Mouse (Mus musculus): ENCODE measurements around the gene Rai1. TPM values are rescaled to one million over a fixed set of nuclear protein-coding genes. Genes with fewer than 3 reads are reported as not detected.

Gene Rai1
- polyA plus RNA-seq, 1 experiment from 2014 or later, result 26.9 TPM

GRCm38 (mm10) chr11:60073936-60074502 lies 30.8 kb upstream of the Rai1 start:
- ATAC-seq, result no peak
- Histone ChIP-seq H3K9me3 (replicated peaks) (no peaks in the 10 kb centered on the region), H3K4me1 (no peaks in the 10 kb centered on the region), H3K27me3 (no peaks in the 10 kb centered on the region), H3K4me2 (no peak overlapping the region), H3K36me3 (ENCODE audit: poor library complexity, severe bottlenecking) (no peaks in the 10 kb centered on the region), H3K4me3 (no peak overlapping the region), H3K27ac (no peak overlapping the region), H3K9ac (no peak overlapping the region)
- WGBS, result 79% methylated on average over 15 of the region's 15 CpGs

DNA sequence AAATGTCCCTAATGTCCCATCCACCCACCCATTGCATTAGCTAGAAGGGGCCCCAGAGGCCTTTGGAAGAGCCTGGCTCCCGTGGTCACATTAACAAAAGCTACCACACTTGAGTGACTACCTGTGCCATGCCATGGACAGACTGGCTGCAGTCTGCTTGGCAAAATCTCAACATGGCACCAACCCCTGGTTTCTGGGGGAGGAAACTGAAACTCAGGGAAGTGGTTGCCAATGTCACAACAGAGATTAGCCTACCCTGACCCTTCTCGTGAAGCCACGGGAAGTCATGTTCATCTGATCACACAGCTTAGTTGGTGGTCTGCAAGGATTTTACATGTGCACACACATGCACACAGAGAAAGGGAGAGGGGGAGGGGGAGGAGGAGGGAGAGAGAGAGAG lies 28.6 kb upstream of the Rai1 start:
- Histone ChIP-seq H3K4me3 (no peak overlapping the region), H3K4me1 (no peaks in the 10 kb centered on the region), H3K9ac (no peak overlapping the region), H3K27me3 (no peaks in the 10 kb centered on the region), H3K9me3 (replicated peaks) (no peaks in the 10 kb centered on the region), H3K4me2 (no peak overlapping the region), H3K36me3 (ENCODE audit: poor library complexity, severe bottlenecking) (no peaks in the 10 kb centered on the region), H3K27ac (no peak overlapping the region)
- ATAC-seq, result no peak
- WGBS, result 78% methylated on average over 3 of the region's 3 CpGs

DNA sequence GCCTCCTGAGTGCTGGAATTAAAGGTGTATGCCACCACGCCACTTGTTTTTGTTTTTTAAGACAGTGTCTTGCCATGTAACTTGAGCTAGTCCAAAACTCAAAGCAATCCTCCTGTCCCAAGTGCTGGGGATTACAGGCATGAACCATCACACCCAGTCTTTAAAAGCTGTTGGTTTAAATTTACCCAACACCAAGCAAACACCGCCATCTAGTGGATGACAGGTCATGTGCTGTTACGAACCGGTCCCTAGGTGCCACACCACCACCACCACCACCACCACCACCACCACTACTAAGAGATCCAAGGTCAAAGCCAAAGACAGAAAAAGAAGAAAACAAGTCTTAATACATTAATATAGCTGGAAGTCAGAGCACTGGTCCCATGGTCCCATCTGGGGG lies 28.0 kb upstream of the Rai1 start:
- Histone ChIP-seq H3K4me1 (no peaks in the 10 kb centered on the region), H3K9me3 (replicated peaks) (no peaks in the 10 kb centered on the region), H3K4me2 (no peak overlapping the region), H3K9ac (no peak overlapping the region), H3K27ac (no peak overlapping the region), H3K4me3 (no peak overlapping the region), H3K27me3 (no peaks in the 10 kb centered on the region), H3K36me3 (ENCODE audit: poor library complexity, severe bottlenecking) (no peaks in the 10 kb centered on the region)
- no peak for ATAC-seq
- WGBS, result 14% methylated on average over 4 of the region's 4 CpGs

DNA sequence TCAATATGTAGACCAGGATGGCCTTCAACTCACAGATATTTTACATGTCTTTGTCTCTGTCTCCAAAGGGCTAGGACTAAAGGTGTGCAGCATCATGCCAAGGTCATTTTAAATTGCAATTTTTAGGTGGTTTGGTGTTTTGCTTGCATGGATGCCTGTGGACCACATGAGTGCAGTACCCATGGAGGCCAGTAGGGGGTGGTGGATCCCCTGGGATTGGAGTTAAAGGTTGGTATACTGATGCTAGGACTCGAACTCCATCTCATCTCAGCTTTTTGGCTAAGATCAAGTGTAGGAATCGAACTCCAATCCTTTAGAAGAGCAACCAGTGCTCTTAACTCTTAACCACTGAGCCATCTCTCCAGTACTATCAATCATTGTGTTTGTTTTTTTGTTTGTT lies 20.2 kb upstream of the Rai1 start:
- Histone ChIP-seq H3K36me3 (ENCODE audit: poor library complexity, severe bottlenecking) (no peaks in the 10 kb centered on the region), H3K4me1 (peaks cover 6% of the 10 kb centered on the region), H3K9ac (no peak overlapping the region), H3K4me2 (no peak overlapping the region), H3K27ac (no peak overlapping the region), H3K27me3 (no peaks in the 10 kb centered on the region), H3K9me3 (replicated peaks) (no peaks in the 10 kb centered on the region), H3K4me3 (no peak overlapping the region)
- 36% methylated on average over 2 of the region's 2 CpGs for WGBS
- no peak for ATAC-seq

DNA sequence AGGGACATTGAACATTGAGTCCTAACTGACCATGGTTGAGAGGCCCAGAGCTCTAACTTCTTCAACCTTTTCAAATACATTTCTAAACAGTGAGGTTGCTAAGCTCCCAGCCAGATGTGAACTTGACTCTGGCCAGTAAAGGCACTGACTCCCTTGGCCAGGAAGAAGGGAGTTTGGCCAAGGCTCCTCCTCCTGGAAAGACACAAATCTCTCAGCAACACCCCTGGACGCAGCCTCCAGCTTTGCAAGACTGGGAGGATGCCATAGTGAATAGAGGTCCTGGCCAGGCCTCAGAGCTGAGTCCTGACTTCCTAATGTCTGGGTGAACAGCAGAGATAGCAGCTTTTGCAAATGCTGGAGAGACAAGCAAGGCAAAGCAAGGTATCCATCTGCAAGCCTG lies 18.1 kb upstream of the Rai1 start:
- 77% methylated on average over 1 of the region's 1 CpGs for WGBS
- H3K4me2 ChIP-seq, result no peak overlapping the region
- H3K4me1 ChIP-seq, result peaks cover 6% of the 10 kb centered on the region
- H3K9ac ChIP-seq, result no peak overlapping the region
- H3K27me3 ChIP-seq, result no peaks in the 10 kb centered on the region
- H3K9me3 ChIP-seq (replicated peaks), result no peaks in the 10 kb centered on the region
- H3K4me3 ChIP-seq, result no peak overlapping the region
- ATAC-seq, result no peak
- no peak overlapping the region for H3K27ac ChIP-seq
- H3K36me3 ChIP-seq (ENCODE audit: poor library complexity, severe bottlenecking), result no peaks in the 10 kb centered on the region

GRCm38 (mm10) chr11:60088947-60089346 lies 15.9 kb upstream of the Rai1 start:
- no peak overlapping the region for H3K4me2 ChIP-seq
- peaks cover 16% of the 10 kb centered on the region for H3K4me1 ChIP-seq
- peak; percentile 63; the same call in 1 of the 2 replicates for ATAC-seq
- no peak overlapping the region; the same call in 1 of the 2 replicates for H3K27ac ChIP-seq
- H3K9ac ChIP-seq, result no peak overlapping the region
- H3K27me3 ChIP-seq, result no peaks in the 10 kb centered on the region
- H3K4me3 ChIP-seq, result no peak overlapping the region
- H3K36me3 ChIP-seq (ENCODE audit: poor library complexity, severe bottlenecking), result no peaks in the 10 kb centered on the region
- no peaks in the 10 kb centered on the region for H3K9me3 ChIP-seq (replicated peaks)
- 31% methylated on average over 4 of the region's 4 CpGs for WGBS

DNA sequence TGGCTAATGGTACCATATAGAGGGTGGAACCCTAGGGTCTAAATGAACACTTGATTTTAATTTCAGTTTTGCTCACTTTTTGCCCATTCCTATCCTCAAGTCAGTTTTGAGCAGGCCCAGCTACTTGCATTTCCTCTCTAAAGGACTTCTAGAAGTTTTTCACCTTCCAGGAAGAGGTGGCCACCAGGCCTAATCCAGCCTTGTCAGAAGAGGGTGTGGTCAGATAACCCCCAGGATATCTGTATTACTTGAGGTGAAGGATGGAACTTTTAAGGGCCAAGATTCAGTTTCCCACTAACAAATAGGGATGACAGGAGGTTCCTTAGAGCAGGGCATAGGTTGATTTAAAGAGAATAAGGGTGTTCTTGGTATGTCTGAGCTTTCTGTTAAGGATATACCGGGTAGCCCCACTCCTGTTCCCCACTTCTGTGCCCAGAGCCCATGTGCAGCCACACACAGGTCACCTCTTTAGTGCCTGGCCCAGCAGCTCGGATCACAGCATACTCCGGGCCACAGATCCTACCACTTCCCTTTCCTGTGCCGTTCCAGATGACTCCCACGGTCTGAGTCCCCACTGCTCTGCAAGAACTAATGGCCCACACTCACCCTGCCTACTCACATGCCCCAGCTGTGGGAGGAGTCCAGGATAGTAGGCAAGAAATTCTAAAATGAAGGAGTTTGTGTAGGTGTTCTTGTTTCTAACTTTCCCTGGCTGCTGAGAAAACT lies 14.0 kb upstream of the Rai1 start:
- no peak for ATAC-seq

DNA sequence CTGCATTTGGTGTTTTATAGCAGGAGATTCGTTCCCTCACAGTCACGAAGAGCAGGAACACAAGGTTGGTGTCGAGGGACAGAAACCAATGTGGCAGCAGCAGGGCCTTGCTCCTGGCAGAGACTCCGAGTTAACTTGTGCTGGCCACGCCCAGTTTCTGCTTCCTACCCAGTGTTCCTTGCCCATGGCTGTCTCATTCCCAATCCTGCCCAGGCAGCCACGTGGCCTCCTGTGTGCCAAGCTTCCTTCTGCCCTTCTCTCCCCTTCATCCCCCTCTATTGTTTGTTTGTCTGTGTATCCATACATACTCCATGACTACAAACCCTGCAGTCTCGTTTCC lies 13.4 kb upstream of the Rai1 start:
- no peaks in the 10 kb centered on the region for H3K27me3 ChIP-seq
- no peak overlapping the region for H3K4me3 ChIP-seq
- WGBS, result 76% methylated on average over 7 of the region's 7 CpGs
- H3K4me1 ChIP-seq, result peaks cover 37% of the 10 kb centered on the region
- H3K36me3 ChIP-seq (ENCODE audit: poor library complexity, severe bottlenecking), result no peaks in the 10 kb centered on the region
- no peak for ATAC-seq
- H3K4me2 ChIP-seq, result no peak overlapping the region
- H3K9ac ChIP-seq, result no peak overlapping the region
- no peak overlapping the region for H3K27ac ChIP-seq
- no peaks in the 10 kb centered on the region for H3K9me3 ChIP-seq (replicated peaks)

More for the DNA sequence above, 14.0 kb upstream of the Rai1 start:
- Histone ChIP-seq H3K27ac (no peak overlapping the region), H3K9me3 (replicated peaks) (no peaks in the 10 kb centered on the region), H3K4me2 (no peak overlapping the region), H3K9ac (no peak overlapping the region), H3K4me1 (peaks cover 34% of the 10 kb centered on the region), H3K4me3 (no peak overlapping the region), H3K36me3 (ENCODE audit: poor library complexity, severe bottlenecking) (no peaks in the 10 kb centered on the region), H3K27me3 (no peaks in the 10 kb centered on the region)
- 85% methylated on average over 5 of the region's 5 CpGs for WGBS

DNA sequence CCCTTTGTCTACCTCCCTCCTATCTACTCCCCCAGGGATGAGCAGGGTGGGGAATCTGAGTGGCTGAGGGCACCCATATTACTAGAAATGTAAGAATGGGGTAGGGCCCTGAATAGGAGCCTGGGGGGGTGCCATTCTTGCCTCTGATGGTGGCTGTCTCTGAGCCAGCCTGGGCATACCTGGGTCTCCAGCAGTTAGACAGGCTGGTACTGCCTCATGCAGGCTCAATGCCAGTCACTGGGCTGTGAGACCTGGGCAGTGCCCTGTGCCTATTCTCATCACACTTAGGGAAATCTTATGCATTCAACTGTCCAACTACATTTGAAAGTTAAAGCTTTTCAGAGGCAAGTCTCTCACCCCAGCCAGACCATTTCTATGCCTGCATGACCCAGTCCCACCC lies 11.6 kb upstream of the Rai1 start:
- H3K9me3 ChIP-seq (replicated peaks), result no peaks in the 10 kb centered on the region
- H3K4me2 ChIP-seq, result no peak overlapping the region
- H3K9ac ChIP-seq, result no peak overlapping the region
- no peak overlapping the region for H3K4me3 ChIP-seq
- ATAC-seq, result no peak
- H3K27me3 ChIP-seq, result no peaks in the 10 kb centered on the region
- no peaks in the 10 kb centered on the region for H3K36me3 ChIP-seq (ENCODE audit: poor library complexity, severe bottlenecking)
- H3K4me1 ChIP-seq, result peaks cover 37% of the 10 kb centered on the region
- peak overlapping the region; percentile 69; the same call in 1 of the 2 replicates for H3K27ac ChIP-seq

GRCm38 (mm10) chr11:60093984-60094587 lies 10.7 kb upstream of the Rai1 start:
- peak overlapping the region; percentile 34 for H3K9ac ChIP-seq
- ATAC-seq, result peak; percentile 50; the same call in 1 of the 2 replicates

GRCm38 (mm10) chr11:60094909-60095810 lies 9.7 kb upstream of the Rai1 start:
- Histone ChIP-seq H3K27me3 (no peaks in the 10 kb centered on the region), H3K36me3 (ENCODE audit: poor library complexity, severe bottlenecking) (no peaks in the 10 kb centered on the region), H3K9ac (no peak overlapping the region), H3K27ac (peak overlapping the region; percentile 69), H3K9me3 (replicated peaks) (no peaks in the 10 kb centered on the region), H3K4me1 (peaks cover 31% of the 10 kb centered on the region), H3K4me2 (no peak overlapping the region), H3K4me3 (no peak overlapping the region)
- 48% methylated on average over 9 of the region's 9 CpGs for WGBS
- ATAC-seq, result no peak

More at GRCm38 (mm10) chr11:60093984-60094587, 10.7 kb upstream of the Rai1 start:
- Histone ChIP-seq H3K4me2 (no peak overlapping the region), H3K27ac (peak overlapping the region; percentile 69), H3K4me1 (peaks cover 35% of the 10 kb centered on the region), H3K4me3 (no peak overlapping the region), H3K36me3 (ENCODE audit: poor library complexity, severe bottlenecking) (no peaks in the 10 kb centered on the region), H3K27me3 (no peaks in the 10 kb centered on the region), H3K9me3 (replicated peaks) (no peaks in the 10 kb centered on the region)
- WGBS, result 18% methylated on average over 7 of the region's 7 CpGs

All from forebrain, embryonic 13.5 days (tissue).